Mouse (Mus musculus) megakaryocyte, adult 5-6 weeks (primary cell): ENCODE data around the gene Camk1d. TPM values are rescaled to one million over a fixed set of nuclear protein-coding genes. Genes with fewer than 3 reads are reported as not detected.

Experiments used
- ATAC-seq: 2 replicates; pipeline ENCODE4 v1.8.0; 2016; ENCODE audit warnings: mild to moderate bottlenecking, inconsistent platforms; ENCODE audit not compliant: poor library complexity, severe bottlenecking
- total RNA-seq, 2 experiments: library from RNA; stranded (forward) in 1 of 2; stranded (reverse) in 1 of 2; fragments of 153-499, 151-499 nt in 1 of 2; fragments of 221-1000, 200-1000 nt in 1 of 2; gene quantifications; 2 replicates each; pipeline versions ENCODE4 v1.2.3 to v1.2.4; 2015 to 2017

Gene Camk1d
- total RNA-seq, 2 experiments from 2014 or later = 31.3 to 56.3 TPM

DNA sequence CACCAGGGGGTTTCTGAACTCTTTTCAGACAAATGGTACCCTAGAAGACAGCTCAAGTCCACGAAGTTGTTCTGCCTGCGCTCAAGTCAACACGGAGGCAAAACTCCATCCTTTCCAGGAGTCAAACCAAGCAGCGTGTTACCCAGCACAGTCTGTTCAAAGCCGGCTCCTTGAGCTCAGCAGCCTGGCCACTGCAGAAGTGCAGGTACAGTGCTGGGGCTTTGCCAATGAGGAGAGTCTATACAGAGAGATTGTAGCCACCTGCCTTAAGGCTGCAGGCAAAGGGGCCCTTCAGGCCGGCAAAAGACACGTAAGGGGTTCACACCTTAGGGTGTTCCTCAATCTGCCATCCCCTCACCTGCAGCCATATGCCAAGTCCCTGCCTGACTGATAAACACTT, 2.1 kb downstream of the Camk1d start:
- no peak for ATAC-seq

DNA sequence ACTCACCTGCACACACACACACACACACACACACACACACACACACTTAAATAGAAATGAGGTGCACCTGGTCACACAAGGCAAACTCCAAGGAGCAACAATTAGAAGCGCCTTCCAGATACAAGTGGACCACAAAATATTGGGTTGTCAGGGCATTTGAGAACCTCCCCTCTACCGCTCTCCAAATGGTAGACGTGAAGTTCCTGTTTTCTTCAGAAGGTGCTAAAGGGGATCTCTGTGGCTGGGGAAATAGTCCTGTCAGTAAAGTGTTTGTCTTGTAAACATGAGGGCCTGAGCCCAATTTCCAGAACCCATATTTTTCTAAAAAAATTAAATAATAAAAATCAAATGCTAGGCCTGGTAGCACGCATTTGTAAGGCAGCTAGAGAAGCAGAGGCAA, 4.4 kb downstream of the Camk1d start:
- no peak for ATAC-seq

DNA sequence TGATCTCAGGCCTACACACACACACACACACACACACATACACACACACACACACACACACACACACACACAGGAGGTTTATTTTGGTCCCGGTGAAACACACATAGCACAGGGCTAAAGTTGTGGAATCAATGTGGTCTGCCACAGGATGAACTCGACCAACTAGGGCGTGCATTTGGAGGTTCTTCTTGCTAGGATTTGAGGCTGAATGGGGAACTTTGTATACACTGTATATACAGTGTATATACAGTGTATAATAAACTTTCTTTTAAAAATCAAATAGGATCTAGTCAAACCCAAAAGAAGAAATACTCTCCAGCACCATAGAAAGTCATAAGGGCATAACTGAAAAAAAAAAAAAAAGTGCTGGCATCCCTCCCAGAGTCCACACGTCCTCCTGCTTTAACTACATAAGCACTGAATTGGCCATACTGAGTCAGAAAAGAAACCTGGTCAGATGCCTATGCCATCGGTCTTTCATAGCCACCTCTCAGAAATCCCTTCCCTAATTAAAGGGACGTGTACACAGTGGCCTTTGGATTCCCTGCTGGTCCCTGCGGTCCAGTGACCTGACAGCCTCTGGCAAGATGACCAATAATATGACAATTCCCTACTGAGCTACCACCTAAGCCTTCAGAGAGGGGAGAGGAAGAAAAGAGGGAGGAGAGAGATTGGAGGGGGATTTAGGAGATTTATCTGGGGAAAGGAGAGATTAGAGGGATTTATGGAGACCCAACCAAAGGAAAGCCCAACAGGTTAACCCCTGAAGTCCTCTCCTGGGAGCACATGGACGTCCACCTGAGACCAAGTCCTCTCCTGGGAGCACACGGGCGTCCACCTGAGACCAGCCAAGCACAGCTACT, 6.2 kb downstream of the Camk1d start:
- no peak for ATAC-seq

DNA sequence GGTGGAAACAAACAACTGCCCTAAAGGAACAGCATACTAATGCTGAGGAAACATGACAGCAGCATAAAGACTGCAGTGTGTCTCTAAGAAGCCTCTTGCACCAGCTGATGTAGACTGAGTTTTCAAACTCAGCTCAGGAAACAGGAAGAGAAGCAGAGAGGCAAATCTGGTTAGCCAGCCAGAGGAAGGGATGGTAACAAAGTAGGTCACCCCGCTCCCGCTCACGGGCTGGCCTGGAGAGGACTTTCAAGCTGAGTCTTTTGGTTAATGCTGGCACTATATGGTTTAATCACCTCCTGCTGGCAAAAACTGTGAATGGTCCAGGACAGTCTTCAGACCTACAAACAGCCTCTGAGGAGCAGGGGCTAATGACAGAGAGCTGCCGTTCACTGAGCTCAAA, 7.7 kb downstream of the Camk1d start:
- peak; percentile 23; the same call in 1 of the 2 replicates for ATAC-seq

DNA sequence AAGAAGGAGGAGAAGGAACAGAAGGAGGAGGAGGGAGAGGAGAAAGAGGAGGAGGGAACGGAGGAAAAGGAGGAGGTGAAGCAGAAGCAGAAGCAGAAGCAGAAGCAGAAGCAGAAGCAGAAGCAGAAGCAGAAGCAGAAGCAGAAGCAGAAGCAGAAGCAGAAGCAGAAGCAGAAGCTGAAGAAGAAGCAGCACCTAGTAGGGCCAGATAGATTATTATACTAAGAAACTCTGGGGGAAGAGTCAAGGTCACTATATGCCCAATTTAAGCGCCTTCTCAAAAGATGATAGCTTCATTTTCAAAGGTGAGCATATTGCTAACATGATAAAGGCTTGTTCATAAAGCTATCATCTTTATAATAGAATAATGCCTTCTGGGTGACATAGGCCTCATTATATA, 11.9 kb downstream of the Camk1d start:
- ATAC-seq = peak; percentile 60

DNA sequence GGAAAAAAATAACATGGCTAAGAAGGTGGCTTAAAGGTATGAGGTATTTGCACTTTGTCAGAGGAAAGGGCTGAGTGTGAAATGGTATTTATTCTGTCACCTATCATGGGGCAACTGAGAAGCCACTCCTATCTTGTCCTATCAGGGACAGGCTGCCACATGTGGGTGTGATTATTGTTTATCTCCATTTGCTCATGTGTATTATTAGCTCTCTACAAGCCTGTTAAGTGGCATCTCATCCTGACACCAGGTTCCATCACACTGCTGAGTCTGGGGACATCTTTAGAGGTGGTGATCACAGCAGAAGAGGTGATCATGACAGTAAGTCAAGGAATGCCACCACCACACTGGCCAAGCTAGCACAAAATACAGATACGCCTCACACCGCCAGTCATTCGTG, 13.4 kb downstream of the Camk1d start:
- no peak for ATAC-seq

DNA sequence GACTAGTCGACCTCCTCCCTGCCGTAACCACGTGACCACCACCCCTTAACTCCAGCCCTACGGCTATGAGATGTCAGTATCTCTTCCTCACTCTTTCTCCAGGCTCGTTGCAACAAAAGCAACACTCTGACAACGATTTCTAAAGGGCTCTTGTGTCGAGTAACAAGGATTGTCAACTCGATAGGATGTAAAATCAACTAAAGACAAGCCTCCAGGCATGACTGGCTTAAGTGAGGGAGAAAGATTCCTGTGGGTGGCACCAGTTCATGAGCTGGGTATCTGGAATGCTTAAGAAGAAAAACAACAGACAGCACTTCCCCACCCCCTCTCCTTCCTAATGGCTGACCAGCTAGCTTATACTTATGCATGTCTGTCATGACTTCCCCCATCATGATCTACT, 15.9 kb downstream of the Camk1d start:
- 0 out of 2 replicates have a peak, but pooled peaks have one; percentile 18 for ATAC-seq

DNA sequence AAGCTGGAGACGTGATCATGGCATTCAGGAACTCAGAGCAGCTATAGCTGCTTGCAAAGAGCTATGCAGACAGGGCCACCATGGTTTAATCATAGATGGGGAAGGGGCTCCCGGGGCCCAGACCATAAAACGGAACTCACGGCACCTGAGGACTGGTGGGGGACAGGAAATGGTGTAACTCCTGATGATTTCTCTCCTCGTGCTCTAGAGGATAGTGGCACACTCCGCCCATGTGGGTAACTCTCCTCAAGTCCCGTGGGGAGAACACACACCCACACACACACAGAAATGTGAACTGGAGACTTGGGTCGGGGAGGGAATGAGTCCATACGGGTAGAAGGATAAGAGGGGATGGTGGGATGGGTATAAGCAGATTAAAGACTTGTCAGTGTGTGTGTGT, 20.2 kb downstream of the Camk1d start:
- no peak for ATAC-seq

DNA sequence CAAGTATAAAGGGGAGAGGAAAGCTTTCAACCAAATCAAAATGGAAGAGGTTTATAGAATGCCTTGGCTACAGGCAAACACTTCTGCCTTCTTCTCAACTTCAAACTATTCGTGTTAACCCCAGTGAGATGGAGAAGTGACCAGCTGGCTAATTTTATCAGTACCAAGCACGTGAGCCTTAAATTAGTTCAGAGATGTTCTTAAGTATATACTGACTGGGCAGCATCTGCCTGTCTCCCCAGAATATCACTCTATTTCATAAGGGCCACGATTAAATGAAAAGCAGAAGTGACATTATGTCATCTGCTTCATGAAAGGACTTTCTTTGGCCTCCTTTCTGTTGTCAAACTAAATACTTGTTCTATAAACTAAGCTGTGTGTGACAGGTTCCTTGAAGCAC, 22.6 kb downstream of the Camk1d start:
- no peak for ATAC-seq

DNA sequence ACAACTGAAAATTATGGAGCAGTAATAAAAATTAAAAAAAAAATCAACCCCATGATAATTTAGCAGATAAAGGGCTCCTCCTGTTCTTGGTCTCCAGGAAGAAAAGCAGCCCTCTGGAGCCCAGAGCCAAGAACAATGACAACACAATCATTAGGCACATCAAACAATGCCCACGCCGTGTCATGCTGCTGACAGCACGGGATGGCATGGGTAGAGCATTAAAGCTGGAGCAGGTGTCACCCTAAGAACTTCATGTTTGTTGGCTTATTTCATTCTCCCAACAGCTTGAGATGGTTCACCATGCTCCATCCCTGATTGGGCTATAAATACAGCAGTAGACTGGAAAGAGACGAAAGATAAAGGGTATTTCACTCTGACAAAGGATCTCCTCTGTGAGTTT, 30.9 kb downstream of the Camk1d start:
- ATAC-seq = no peak

DNA sequence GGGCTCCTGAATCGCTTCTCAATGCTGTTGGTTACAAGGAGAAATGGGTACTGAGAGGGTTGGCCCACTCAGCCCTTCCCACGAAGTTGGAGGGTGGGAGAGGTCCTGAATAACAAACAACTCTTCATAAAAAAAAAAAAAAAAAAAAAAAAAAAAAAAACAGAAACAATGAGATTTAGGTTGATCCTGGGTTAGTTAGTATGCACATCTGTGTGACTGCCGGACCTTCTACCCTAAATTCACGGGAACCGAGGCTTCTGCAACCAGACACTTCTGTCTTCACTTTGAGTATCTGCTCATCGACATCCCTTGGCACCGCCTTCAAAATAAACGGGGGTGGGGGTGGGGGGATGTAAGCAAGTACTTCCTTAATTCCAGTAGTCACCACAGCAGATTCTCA, 32.4 kb downstream of the Camk1d start:
- no peak for ATAC-seq

DNA sequence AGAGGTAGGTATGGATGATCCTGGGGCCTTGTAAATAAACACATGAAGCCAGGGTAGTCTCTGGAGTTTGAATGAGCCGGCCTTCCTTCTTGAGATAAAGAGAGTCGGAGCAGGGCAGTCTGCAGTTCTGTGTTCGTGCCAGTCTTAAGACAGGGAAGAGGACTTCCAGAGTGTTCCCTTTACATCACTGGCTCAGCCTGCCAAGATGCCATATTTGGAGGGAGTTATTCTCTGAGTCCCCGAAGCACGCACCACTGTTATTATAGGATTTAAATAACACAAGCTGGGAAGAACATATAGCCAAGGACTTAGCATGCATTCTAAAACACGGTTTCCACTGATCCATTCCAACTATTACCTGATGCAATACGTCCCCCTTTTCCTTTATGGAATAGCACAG, 33.0 kb downstream of the Camk1d start:
- ATAC-seq = no peak

DNA sequence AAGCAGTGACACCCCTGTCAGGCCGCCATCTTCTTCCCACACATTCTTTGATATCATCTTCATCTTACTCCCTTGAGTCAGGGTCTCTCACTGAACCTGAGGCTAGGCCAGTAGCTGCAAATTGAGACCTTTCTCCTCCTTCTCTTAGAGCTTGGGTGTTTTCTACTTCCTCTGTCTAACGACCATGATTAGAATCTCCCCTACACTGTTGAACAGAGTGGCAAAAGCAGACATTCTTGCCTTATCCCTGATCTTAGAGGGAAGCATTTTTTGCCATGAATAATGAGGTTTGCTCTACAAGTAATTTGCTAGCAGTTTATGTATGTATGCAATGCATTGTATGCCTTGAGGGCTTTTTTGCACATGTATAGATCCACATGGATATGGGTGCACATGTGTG, 35.3 kb downstream of the Camk1d start:
- ATAC-seq = no peak

DNA sequence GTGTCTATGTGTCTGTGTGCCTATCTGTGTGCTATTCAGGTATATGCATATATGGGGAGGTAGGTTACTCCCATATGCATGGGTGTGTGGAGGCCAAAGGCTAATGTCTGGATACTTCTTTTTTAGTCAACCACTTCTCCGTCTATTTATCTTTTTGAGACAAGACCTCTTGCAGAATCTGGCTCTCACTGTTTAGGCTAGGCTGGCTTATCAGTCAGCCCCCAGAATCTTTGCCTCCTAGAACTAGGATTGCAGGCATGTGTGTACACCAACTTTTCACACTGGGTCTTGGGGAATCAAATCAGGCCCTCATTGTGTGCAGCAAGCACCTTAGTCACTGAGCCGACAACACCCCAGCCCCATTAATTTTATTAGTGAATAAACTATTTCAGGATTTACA, 36.8 kb downstream of the Camk1d start:
- ATAC-seq = no peak

DNA sequence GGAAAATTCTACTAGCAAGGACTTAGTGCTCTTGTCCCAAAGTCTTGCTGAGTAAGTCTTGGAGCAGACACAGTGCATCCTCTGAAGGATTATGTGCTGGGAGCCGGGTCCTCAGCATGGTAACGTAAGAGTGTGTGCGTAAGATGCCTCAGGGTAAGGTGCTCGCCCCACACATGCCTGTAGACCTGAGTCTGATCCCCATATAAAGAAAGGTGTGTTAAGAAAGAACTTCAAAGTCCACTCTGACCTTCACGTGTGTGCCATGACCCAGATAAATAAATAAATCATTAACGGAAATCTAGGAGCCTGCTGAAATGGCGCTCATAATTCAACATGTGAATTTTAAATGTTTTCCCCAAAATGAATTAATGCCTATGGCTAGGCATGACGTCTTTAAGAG, 37.5 kb downstream of the Camk1d start:
- ATAC-seq = no peak

DNA sequence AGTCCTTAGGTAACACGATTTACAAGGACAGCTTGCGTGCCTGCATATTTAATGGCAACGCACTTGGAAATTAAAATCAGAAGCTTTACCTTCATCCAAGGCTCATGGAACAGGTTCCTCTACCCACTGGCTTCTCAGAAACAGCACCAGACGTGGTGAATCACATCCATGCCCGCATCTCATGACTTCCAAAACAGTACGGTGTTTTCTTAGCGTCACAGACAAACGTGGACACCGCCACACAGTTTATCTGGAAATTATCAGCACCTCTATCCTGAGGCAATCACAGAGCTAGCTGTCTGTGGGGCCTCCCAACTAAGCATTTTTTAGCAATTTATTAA, 38.2 kb downstream of the Camk1d start:
- ATAC-seq = no peak

DNA sequence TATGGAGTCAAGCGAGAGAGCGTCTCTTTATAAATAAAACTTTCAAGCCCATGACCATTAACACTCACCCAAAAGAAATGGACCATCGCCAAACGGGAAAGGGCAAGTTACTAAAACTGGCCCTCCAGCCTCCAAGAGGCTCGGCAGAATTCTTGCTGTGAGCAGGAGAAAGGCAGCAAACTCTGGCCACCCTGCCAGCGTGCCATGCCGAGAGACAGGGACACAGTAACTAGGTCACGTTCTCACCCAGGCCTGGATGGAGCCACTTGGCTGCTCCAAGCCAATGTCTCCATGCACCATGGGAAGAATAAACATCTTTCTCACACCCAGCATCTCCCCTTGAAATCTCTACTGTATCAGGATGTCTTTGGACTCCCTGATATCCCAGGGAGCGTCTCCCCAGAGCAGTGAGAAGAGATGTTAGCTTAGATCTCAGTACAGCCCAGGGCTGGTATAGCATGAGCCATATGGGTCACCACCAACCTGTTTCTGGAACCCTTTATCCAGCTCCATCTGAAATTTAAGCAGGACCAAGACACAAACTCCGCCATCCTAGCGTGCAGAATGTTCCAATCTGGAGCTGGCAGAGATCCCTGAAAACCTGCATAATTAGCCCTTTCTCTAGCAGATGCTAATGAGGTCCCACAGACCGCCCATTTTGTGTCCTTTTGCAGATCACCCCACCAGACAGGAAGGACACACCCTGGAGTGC, 38.7 kb downstream of the Camk1d start:
- no peak for ATAC-seq

DNA sequence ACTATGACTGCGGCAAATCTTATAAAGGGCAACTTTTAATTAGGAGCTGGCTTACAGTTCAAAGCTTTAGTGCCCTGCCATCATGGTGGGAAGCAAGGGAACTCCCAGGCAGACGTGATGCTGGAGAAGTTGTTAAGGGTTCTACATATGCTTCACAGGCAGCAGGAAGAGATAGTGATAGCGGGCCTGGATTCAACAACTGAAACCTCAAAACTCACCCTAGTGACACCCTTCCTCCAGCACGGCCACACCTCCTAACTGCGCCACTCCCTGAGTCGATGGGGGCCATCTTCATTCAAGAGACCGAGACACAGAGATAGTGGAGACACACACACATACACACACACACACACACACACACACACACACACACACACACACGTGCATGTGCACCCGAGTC, 39.8 kb downstream of the Camk1d start:
- ATAC-seq = no peak

DNA sequence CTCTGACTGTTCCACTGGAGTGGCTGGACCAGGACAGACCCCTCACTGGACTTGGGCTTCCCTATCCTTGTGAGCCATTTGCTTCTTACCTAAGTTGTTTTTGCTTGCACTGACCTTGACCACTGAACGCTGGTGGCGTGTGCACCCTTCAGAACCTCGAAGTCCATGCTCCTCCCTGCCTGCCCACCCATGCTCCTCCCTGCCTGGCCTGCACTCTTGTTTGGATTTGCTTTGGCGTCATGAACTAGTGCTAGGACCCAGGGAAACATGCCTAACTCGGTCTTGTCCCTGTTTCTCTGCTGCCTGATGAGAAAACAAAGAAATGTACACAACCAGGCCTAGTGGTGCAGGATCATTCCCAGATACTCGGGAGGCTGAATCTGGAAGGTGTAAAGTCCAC, 40.5 kb downstream of the Camk1d start:
- ATAC-seq = no peak

DNA sequence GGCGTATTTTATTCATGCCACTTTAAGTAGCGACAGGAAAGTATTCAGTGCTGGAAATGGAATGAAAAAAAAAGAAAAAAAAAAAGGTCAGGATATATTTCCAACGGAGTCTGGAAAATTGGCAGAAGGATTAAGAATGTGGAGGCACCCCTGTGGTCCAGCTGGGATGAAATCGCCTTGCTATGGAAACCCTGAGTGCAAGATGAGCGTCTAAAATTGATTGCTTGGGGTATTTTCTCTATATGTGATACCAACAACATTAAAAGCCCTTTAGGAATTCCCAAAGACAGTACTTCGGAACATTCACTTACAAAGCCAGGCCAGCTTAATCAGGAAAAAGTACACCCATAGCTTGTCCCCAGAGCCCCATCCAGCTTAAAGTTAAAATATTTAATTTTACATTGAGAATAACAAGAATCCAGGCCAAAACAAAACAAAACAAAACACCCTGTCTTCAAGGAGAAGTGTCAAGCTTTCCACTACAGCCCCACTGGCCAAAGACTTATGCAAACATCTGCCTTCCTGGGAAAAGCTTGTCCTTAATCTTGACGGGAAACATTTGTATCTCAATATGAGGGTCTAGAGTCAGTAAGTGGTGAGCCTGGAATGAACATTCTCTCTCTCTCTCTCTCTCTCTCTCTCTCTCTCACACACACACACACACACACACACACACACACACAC, 41.3 kb downstream of the Camk1d start:
- no peak for ATAC-seq

DNA sequence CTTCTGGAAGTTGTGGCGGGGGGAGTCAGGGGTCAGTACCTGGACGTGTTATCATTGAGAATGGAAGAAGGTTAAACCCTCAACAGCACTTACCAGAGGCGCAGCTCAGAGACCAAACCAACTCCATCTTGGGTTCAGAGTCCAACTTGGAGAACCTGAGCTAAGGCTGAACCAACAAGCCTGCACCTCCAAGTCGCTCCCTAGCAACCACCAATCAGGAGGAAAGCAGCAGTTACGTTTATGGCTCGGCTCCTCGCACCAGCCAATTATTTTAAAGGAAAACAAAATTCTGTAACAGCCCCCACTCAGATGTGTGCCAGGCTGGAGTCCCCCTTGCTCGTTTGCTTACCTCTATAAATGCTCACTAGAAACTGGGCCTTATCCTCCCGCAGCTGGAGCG, 44.2 kb downstream of the Camk1d start:
- ATAC-seq = no peak

DNA sequence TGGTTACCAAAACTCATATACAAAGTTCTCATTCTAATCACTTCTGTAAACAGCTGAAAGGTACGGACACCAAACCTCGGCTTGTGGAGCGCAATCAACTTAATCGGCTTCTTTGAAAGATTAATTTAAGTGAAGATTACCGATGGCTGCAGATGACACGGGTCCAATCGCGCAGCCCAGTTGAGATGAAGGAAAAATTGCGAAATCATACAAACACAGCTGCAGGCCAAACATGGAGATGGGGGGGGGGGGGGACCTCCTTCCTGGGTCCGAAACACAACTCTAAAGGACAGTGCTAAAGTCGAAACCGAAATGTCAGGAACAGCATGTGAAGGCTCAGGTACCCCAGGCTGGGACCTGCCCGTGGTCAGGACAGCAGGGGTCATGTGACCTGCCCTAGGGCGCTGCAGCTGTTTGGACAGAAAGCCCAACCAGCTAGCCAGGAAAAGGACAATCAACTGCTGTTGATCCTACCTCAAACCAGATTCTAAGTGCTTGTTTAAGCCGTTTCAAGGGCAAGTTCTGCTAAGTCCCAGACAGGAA, 44.7 kb downstream of the Camk1d start:
- ATAC-seq = no peak
